Mouse (Mus musculus) spleen, adult 2 months (tissue): ENCODE data around the gene Gar1.

Experiments
- CTCF ChIP-seq: fragments of 200-500 bp; IDR thresholded peaks from 2 replicates; pipeline ENCODE4 v1.5.1; 2011; ENCODE audit warnings: mild to moderate bottlenecking, inconsistent platforms; ENCODE audit not compliant: insufficient read depth, insufficient read length, insufficient replicate concordance; ENCODE audit errors: extremely low read depth
- POLR2A ChIP-seq: fragments of 200-500 bp; IDR thresholded peaks from 2 replicates; pipeline ENCODE4 v1.6.1; 2011; ENCODE audit warnings: low read depth, low read length, inconsistent platforms

- TF ChIP-seq CTCF (no peak), POLR2A (no peak)
Measured at GRCm38 (mm10) chr3:129836051-129836697, 5.0 kb upstream of the Gar1 start.
